Mouse (Mus musculus): Measurements from ENCODE around the gene Ndst4.

The Ndst4 gene

GRCm38 (mm10) chr3:125734945-125735344 is 331.1 kb downstream of the Ndst4 start:
- no peak for DNase-seq (ENCODE audit: low spot score)

- no peak for DNase-seq (ENCODE audit: low spot score)
Observed at GRCm38 (mm10) chr3:125744468-125745141, 340.7 kb downstream of the Ndst4 start.

- no peak for DNase-seq (ENCODE audit: low spot score)
Observed at GRCm38 (mm10) chr3:125745142-125745496, 341.2 kb downstream of the Ndst4 start.

- no peak for DNase-seq (ENCODE audit: low spot score)
Observed at GRCm38 (mm10) chr3:125746367-125746766, 342.5 kb downstream of the Ndst4 start.

- no peak for DNase-seq (ENCODE audit: low spot score)
Observed at GRCm38 (mm10) chr3:125756911-125757310, 353.0 kb downstream of the Ndst4 start.

- DNase-seq (ENCODE audit: low spot score) = no peak
Observed at GRCm38 (mm10) chr3:125760711-125761110, 356.8 kb downstream of the Ndst4 start.

Measured in c-Kit-positive CD71-positive TER-119-positive erythroid progenitor cells, embryonic 14.5 days (primary cell).